Mouse (Mus musculus) lung, postnatal 0 days (tissue): Measurements from ENCODE around the gene Adamtsl4. TPM values are rescaled to one million over a fixed set of nuclear protein-coding genes. Genes with fewer than 3 reads are reported as not detected.
A peak's percentile ranks its signal among the peaks of the same experiment; 100 is the strongest.

Source experiments
- ATAC-seq: fragments of 200-750 bp; cut with Nextera tagmentation; 2 replicates; pipeline ENCODE4 v1.8.0; 2017; ENCODE audit warnings: moderate library complexity
- DNase-seq: peaks from one replicate; pipeline ENCODE4 v3.0.0-alpha.2; 2016; ENCODE audit warnings: low spot score
- H3K27ac ChIP-seq: fragments of 300-500 bp; sonication (generic); 2 replicates; pipeline ENCODE4 v1.5.1; 2014; ENCODE audit warnings: antibody characterized with exemption, mild to moderate bottlenecking, low read length, mixed read lengths
- H3K27me3 ChIP-seq: fragments of 300-500 bp; sonication (generic); replicated peaks from 2 replicates; pipeline ENCODE4 v1.6.1; 2014; ENCODE audit warnings: low read length, mixed read lengths; ENCODE audit not compliant: insufficient read depth
- H3K36me3 ChIP-seq: fragments of 300-500 bp; sonication (generic); 2 replicates; pipeline ENCODE4 v1.6.1; 2014; ENCODE audit warnings: low read length, mixed read lengths; ENCODE audit not compliant: insufficient read depth
- H3K4me1 ChIP-seq: fragments of 300-500 bp; sonication (generic); 2 replicates; pipeline ENCODE4 v1.6.1; 2014; ENCODE audit warnings: antibody characterized with exemption, low read depth, low read length, mixed read lengths; ENCODE audit not compliant: insufficient read depth
- H3K4me2 ChIP-seq: fragments of 300-500 bp; sonication (generic); replicated peaks from 2 replicates; pipeline ENCODE4 v1.6.1; 2014; ENCODE audit warnings: low read depth, mild to moderate bottlenecking, low read length, moderate library complexity, mixed read lengths
- H3K4me3 ChIP-seq: fragments of 300-500 bp; sonication (generic); 2 replicates; pipeline ENCODE4 v1.5.1; 2014; ENCODE audit warnings: low read depth, low read length
- H3K9ac ChIP-seq: fragments of 300-500 bp; sonication (generic); replicated peaks from 2 replicates; pipeline ENCODE4 v1.6.1; 2014; ENCODE audit warnings: low read depth, mild to moderate bottlenecking
- H3K9me3 ChIP-seq: fragments of 300-500 bp; sonication (generic); 2 replicates; pipeline ENCODE4 v1.6.1; 2016; ENCODE audit warnings: low read length, mixed read lengths
- CTCF ChIP-seq: IDR thresholded peaks from 2 replicates; pipeline ENCODE4 v1.5.1; 2016; ENCODE audit warnings: antibody characterized with exemption, mild to moderate bottlenecking
- EP300 ChIP-seq: IDR thresholded peaks from 2 replicates; pipeline ENCODE4 v1.6.1; 2016; ENCODE audit warnings: antibody characterized with exemption, mild to moderate bottlenecking, control low read depth
- WGBS: fragments of 180-500 bp; shearing (Covaris S2); extraction: QIAGEN DNeasy Blood & Tissue Kit; methylation state at CpG from one replicate; pipeline ENCODE4 v1.1.7; 2014; 5-methylcytosine and 5-hydroxymethylcytosine counted together
- polyA plus RNA-seq: library from polyadenylated mRNA; unstranded; fragments of >200 nt; fragmentation: Nextera tagmentation; extraction: Ambion mirVana; gene quantifications from 2 replicates; pipeline ENCODE4 v1.2.1, GENCODE M21; 2015

Adamtsl4 gene
- polyA plus RNA-seq, 1 experiment from 2014 or later: 13.2 TPM

DNA sequence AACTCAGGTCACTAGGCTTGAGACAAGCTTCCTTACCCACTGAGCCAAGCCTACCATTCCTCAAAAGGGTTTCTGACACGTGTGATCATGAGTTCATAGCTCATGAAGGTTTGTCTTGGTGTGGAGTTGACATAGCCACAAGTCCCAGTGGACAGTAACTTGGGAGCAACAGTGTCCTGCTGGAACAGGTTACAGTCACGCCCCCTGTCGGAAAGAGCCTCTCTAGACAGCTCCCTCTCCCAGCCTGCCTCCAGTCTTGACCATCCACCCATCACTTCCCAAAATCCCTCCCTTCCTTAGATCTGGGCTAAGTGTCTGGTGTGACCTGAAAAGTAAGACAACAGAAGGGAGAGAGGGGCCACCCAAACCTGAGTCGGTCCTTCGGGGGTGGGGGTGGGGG, 4.8 kb downstream of the Adamtsl4 start:
- H3K36me3 ChIP-seq: no peaks in the 10 kb centered on the region; the same call in 1 of the 2 replicates
- no peaks in the 10 kb centered on the region for H3K9me3 ChIP-seq
- H3K9ac ChIP-seq: no peak overlapping the region
- TF ChIP-seq EP300 (no peak), CTCF (peak; percentile 48)
- H3K4me3 ChIP-seq: no peak overlapping the region
- H3K4me2 ChIP-seq: no peak overlapping the region
- DNase-seq: peak; percentile 41
- H3K27ac ChIP-seq: no peak overlapping the region
- H3K4me1 ChIP-seq: peaks cover 2% of the 10 kb centered on the region; the same call in 1 of the 2 replicates
- WGBS: 54% methylated on average over 5 of the region's 5 CpGs
- ATAC-seq: no peak
- H3K27me3 ChIP-seq: no peaks in the 10 kb centered on the region

DNA sequence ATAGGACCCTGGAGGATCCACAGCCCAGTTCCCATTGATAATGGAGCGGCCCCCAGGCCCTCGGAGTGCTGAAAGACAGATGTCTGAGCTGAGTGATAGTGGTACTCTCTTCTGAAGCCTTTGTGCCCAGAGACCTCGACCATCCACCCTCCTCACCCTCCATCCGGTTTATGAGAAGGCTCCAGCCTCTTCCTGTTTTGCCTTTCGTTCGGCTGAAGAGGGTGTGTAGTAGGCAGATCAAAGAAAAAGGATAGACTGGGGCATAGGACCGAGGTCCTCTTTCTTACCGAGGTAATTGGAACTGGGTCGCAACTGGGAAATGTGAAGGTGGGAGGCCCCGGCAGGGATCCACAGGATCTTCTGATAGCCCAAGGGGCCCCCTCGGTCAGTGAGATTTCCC, 6.4 kb downstream of the Adamtsl4 start:
- no peak for TF ChIP-seq CTCF
- TF ChIP-seq EP300: no peak
- H3K27me3 ChIP-seq: no peaks in the 10 kb centered on the region
- H3K4me3 ChIP-seq: no peak overlapping the region
- no peak overlapping the region for H3K4me2 ChIP-seq
- H3K27ac ChIP-seq: 0 out of 2 replicates have a peak overlapping the region, but pooled peaks have one; percentile 20
- no peak for DNase-seq
- 30% methylated on average over 11 of the region's 11 CpGs for WGBS
- H3K9ac ChIP-seq: no peak overlapping the region
- no peak for ATAC-seq
- H3K4me1 ChIP-seq: peaks cover 6% of the 10 kb centered on the region
- no peaks in the 10 kb centered on the region; the same call in 1 of the 2 replicates for H3K36me3 ChIP-seq
- no peaks in the 10 kb centered on the region for H3K9me3 ChIP-seq

DNA sequence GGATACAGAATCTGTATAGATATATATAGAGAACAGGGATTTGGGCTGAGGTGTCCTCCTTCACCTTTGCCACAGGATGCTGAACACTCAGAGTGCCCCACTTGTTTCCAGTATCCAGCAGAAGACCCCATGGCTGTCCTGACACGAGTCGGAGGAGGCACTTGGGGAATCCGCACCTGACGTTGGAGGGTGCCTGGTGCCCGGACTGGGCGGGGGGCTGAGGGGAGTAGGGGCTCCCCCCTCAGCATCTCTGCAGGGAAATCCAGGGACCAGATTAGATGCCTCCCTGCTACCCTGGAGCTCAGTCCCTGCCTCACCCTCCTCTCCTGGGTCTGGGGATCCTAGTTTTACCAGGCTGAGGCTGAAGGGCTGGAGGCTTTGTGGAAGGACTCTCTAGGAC, 7.0 kb downstream of the Adamtsl4 start:
- H3K9ac ChIP-seq: no peak overlapping the region
- TF ChIP-seq EP300 (no peak), CTCF (no peak)
- ATAC-seq: no peak
- no peak overlapping the region for H3K27ac ChIP-seq
- no peaks in the 10 kb centered on the region for H3K27me3 ChIP-seq
- no peak for DNase-seq
- H3K4me2 ChIP-seq: no peak overlapping the region
- 88% methylated on average over 6 of the region's 6 CpGs for WGBS
- no peak overlapping the region for H3K4me3 ChIP-seq
- H3K9me3 ChIP-seq: no peaks in the 10 kb centered on the region
- H3K36me3 ChIP-seq: no peaks in the 10 kb centered on the region; the same call in 1 of the 2 replicates
- H3K4me1 ChIP-seq: peaks cover 13% of the 10 kb centered on the region

DNA sequence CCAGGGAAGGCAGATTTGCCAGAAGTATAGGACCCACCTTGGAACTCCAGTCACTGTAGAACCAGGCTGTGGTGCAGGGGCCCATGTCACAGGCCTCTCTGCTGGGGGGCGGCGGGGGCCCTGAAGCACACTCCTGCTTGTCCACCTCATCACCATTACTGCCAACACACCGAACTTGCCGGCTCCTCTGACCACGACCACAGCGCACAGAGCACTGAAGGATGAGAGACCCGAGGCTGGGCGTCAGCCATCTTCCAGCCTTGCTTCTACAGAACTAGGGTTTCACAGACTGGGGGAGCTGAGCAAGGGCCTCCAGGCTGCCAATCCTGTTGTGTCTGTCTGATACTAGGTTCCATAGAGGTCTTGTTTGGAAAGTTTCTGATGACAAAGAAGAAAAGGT, 8.2 kb downstream of the Adamtsl4 start:
- Histone ChIP-seq H3K36me3 (no peaks in the 10 kb centered on the region; the same call in 1 of the 2 replicates), H3K27ac (no peak overlapping the region), H3K27me3 (no peaks in the 10 kb centered on the region), H3K9me3 (no peaks in the 10 kb centered on the region), H3K4me1 (peaks cover 20% of the 10 kb centered on the region), H3K4me3 (no peak overlapping the region), H3K4me2 (no peak overlapping the region), H3K9ac (no peak overlapping the region)
- 88% methylated on average over 8 of the region's 8 CpGs for WGBS
- no peak for TF ChIP-seq CTCF
- no peak for TF ChIP-seq EP300
- no peak for DNase-seq
- no peak for ATAC-seq

DNA sequence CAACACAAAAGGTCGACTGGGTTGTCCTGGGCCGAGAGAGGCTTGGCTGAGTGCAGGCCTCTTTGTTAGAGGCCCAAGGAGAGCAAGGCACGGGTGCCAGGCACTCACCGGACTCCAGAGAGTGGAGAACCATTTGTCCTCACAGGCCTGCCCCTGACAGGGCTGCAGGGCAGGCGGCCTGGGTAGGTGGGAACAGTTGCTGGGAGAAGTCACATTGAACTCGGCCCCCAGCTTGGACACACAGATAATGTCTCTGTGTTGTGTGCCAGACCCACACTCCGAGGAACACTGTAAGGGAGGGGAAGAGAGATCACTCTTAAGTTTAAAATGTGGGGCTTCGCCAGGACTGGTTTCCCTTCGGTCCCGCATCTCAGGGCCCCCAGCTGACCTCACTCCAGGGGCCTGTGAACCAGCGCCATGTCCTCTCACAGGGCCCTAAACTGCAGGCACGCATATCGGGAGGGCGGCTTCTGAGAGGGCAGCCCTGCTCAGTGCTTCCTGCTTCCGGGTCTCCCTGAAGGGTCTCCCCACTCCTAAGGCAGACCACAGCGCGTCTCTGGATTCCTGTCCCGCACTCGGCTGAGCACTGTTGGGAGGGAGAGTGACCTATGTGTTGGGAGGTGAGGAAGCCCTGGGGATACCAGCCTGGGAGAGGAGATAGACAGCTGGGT, 10.2 kb downstream of the Adamtsl4 start:
- no peak for ATAC-seq
- Histone ChIP-seq H3K27ac (no peak overlapping the region), H3K4me3 (no peak overlapping the region), H3K36me3 (no peaks in the 10 kb centered on the region; the same call in 1 of the 2 replicates), H3K9me3 (no peaks in the 10 kb centered on the region), H3K4me2 (no peak overlapping the region), H3K9ac (no peak overlapping the region), H3K27me3 (no peaks in the 10 kb centered on the region), H3K4me1 (peaks cover 38% of the 10 kb centered on the region)
- no peak for TF ChIP-seq EP300
- no peak for TF ChIP-seq CTCF
- 75% methylated on average over 19 of the region's 19 CpGs for WGBS
- DNase-seq: no peak

DNA sequence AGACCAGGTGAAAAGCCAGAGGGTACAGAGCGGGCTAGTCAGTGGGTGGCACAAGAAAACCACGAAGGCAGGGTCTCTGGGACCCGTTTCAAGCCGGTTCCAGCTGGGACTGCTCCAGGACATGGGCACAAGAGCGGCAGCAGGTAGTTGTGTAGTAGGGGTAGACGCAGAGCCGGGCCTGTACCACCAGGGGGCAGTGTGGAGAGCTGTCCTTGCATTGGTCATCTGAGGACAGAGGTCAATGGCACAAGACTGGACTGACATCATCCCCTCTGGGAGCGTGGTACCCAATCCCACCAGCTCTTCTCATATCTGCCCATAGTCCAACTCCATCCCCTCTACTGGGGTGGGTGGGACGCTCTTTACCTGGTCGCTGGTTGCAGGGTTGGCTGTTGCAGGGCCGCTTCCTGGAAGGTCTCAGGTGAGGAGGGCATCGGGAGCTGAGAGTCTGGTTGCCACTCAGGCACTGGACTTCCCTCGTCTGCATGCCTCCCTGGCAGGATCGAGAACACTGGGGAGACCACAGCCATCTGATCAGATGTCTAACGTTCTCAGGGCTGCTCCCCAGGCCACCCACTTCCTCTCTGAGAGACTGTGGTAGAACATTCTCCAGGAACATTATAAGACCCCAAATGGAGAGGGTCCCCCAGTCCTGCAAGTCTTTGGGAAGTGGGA, 10.8 kb downstream of the Adamtsl4 start:
- Histone ChIP-seq H3K4me3 (no peak overlapping the region), H3K4me1 (peaks cover 44% of the 10 kb centered on the region), H3K4me2 (0 out of 2 replicates have a peak overlapping the region, but pooled peaks have one; percentile 47), H3K9ac (no peak overlapping the region), H3K9me3 (no peaks in the 10 kb centered on the region), H3K27ac (peak overlapping the region; percentile 99), H3K27me3 (no peaks in the 10 kb centered on the region), H3K36me3 (no peaks in the 10 kb centered on the region; the same call in 1 of the 2 replicates)
- TF ChIP-seq EP300 (no peak), CTCF (peak; percentile 96)
- DNase-seq: peak; percentile 84
- no peak for ATAC-seq
- WGBS: 55% methylated on average over 15 of the region's 15 CpGs
